Mouse (Mus musculus) CH12.LX (cell line): ENCODE measurements around the gene Mapk11. TPM values are rescaled to one million over a fixed set of nuclear protein-coding genes. Genes with fewer than 3 reads are reported as not detected.
A peak's percentile ranks its signal among the peaks of the same experiment; 100 is the strongest.

Experiments
- DNase-seq: peaks from one replicate; pipeline ENCODE4 v3.0.0-alpha.2; 2013; ENCODE audit errors: extremely low read depth
- H3K27ac ChIP-seq: 2 replicates; pipeline ENCODE4 v1.5.1; 2012; ENCODE audit warnings: low read depth, mild to moderate bottlenecking, control low read depth, moderate library complexity; ENCODE audit not compliant: insufficient read depth
- H3K27me3 ChIP-seq: replicated peaks from 2 replicates; pipeline ENCODE3; 2012; ENCODE audit warnings: inconsistent platforms
- H3K36me3 ChIP-seq, 2 experiments: replicated peaks in 1 of 2; 2 replicates each; pipeline versions ENCODE3 to v1.6.1; 2012; ENCODE audit warnings: inconsistent platforms in 1 of 2, low read length in 1 of 2, mild to moderate bottlenecking in 1 of 2, mixed read lengths in 1 of 2, moderate library complexity in 1 of 2; ENCODE audit not compliant: control insufficient read depth in 1 of 2, insufficient read depth in 1 of 2
- H3K4me1 ChIP-seq, 2 experiments: 2 replicates each; pipeline ENCODE4 v1.6.1; 2012; ENCODE audit warnings: inconsistent platforms in 1 of 2, moderate library complexity in 1 of 2; ENCODE audit not compliant: insufficient read depth in 2 of 2, control insufficient read depth in 1 of 2
- H3K4me2 ChIP-seq: 2 replicates; pipeline ENCODE4 v1.6.1; 2012; ENCODE audit warnings: low read depth, mild to moderate bottlenecking, control low read depth; ENCODE audit not compliant: poor library complexity, insufficient read depth, severe bottlenecking
- H3K4me3 ChIP-seq, 3 experiments: fragments of 150-350 bp in 1 of 3; sonication (generic) in 1 of 3; replicated peaks in 1 of 3; 2 replicates each; pipeline versions ENCODE3 to v1.5.1; 2011 to 2012; ENCODE audit warnings: low read depth in 2 of 3, low read length in 2 of 3, mild to moderate bottlenecking in 2 of 3, moderate library complexity in 2 of 3, control low read depth in 1 of 3, improper control_type of control experiment in 1 of 3, inconsistent platforms in 1 of 3, mixed read lengths in 1 of 3; ENCODE audit not compliant: poor library complexity in 1 of 3
- H3K79me2 ChIP-seq: replicated peaks from 2 replicates; pipeline ENCODE4 v1.6.1; 2012; ENCODE audit warnings: mild to moderate bottlenecking, moderate library complexity; ENCODE audit not compliant: control insufficient read depth, poor library complexity, insufficient read depth, severe bottlenecking; ENCODE audit errors: extremely low read depth
- H3K9ac ChIP-seq: 2 replicates; pipeline ENCODE4 v1.6.1; 2012; ENCODE audit warnings: low read depth, mild to moderate bottlenecking, control low read depth, moderate library complexity; ENCODE audit not compliant: insufficient read depth
- H3K9me3 ChIP-seq: replicated peaks from 2 replicates; pipeline ENCODE3; 2012; ENCODE audit warnings: low read length, inconsistent platforms, mixed read lengths
- CHD1 ChIP-seq: IDR thresholded peaks from 2 replicates; pipeline ENCODE4 v1.6.1; 2012; ENCODE audit warnings: low read depth, low read length, improper control_type of control experiment, inconsistent platforms
- CHD2 ChIP-seq: IDR thresholded peaks from 2 replicates; pipeline ENCODE4 v1.6.1; 2011; ENCODE audit warnings: low read length, improper control_type of control experiment
- CTCF ChIP-seq, 2 experiments: IDR thresholded peaks in 1 of 2; conservative IDR thresholded peaks in 1 of 2; 2 replicates each; pipeline ENCODE4 v1.5.1; 2011 to 2012; ENCODE audit warnings: low read depth in 2 of 2, low read length in 2 of 2, improper control_type of control experiment in 1 of 2, inconsistent platforms in 1 of 2, mild to moderate bottlenecking in 1 of 2, moderate library complexity in 1 of 2
- E2F4 ChIP-seq: IDR thresholded peaks from 2 replicates; pipeline ENCODE4 v1.6.1; 2011; ENCODE audit warnings: low read depth, low read length, improper control_type of control experiment; ENCODE audit not compliant: insufficient replicate concordance
- IRF4 ChIP-seq: IDR thresholded peaks from 2 replicates; pipeline ENCODE4 v1.6.1; 2014; ENCODE audit warnings: low read depth, mild to moderate bottlenecking, inconsistent platforms, low read length, improper control_type of control experiment
- JUN ChIP-seq: IDR thresholded peaks from 2 replicates; pipeline ENCODE4 v1.6.1; 2011; ENCODE audit warnings: low read depth, mild to moderate bottlenecking, low read length, improper control_type of control experiment, moderate library complexity; ENCODE audit not compliant: insufficient read depth
- MAFK ChIP-seq: IDR thresholded peaks from 2 replicates; pipeline ENCODE4 v1.6.1; 2011; ENCODE audit warnings: low read length, improper control_type of control experiment; ENCODE audit not compliant: insufficient replicate concordance
- MAX ChIP-seq: IDR thresholded peaks from 2 replicates; pipeline ENCODE4 v1.6.1; 2011; ENCODE audit warnings: low read length, improper control_type of control experiment
- MEF2A ChIP-seq: IDR thresholded peaks from 2 replicates; pipeline ENCODE4 v1.6.1; 2014; ENCODE audit warnings: low read depth, mild to moderate bottlenecking, inconsistent platforms, low read length, improper control_type of control experiment, borderline replicate concordance
- MXI1 ChIP-seq: IDR thresholded peaks from 2 replicates; pipeline ENCODE4 v1.6.1; 2011; ENCODE audit warnings: mild to moderate bottlenecking, low read depth, low read length, improper control_type of control experiment
- MYC ChIP-seq: IDR thresholded peaks from 2 replicates; pipeline ENCODE4 v1.6.1; 2011; ENCODE audit warnings: low read depth, mild to moderate bottlenecking, improper control_type of control experiment, low read length
- NELFE ChIP-seq: IDR thresholded peaks from 2 replicates; pipeline ENCODE4 v1.6.1; 2011; ENCODE audit warnings: low read depth, low read length, improper control_type of control experiment
- NRF1 ChIP-seq: IDR thresholded peaks from 2 replicates; pipeline ENCODE4 v1.6.1; 2014; ENCODE audit warnings: low read depth, mild to moderate bottlenecking, inconsistent platforms, low read length, improper control_type of control experiment, moderate library complexity
- PAX5 ChIP-seq: IDR thresholded peaks from 2 replicates; pipeline ENCODE4 v1.6.1; 2012; ENCODE audit warnings: low read length, inconsistent platforms, mixed read lengths
- POLR2A ChIP-seq: IDR thresholded peaks from 2 replicates; pipeline ENCODE4 v1.6.1; 2011; ENCODE audit warnings: low read depth, mild to moderate bottlenecking, improper control_type of control experiment, low read length
- POLR2AphosphoS2 ChIP-seq: IDR thresholded peaks from 2 replicates; pipeline ENCODE4 v1.6.1; 2011; ENCODE audit warnings: low read depth, low read length, improper control_type of control experiment
- SIN3A ChIP-seq: IDR thresholded peaks from 2 replicates; pipeline ENCODE4 v1.6.1; 2012; ENCODE audit warnings: low read length, improper control_type of control experiment, inconsistent platforms
- UBTF ChIP-seq: IDR thresholded peaks from 2 replicates; pipeline ENCODE4 v1.6.1; 2012; ENCODE audit warnings: low read depth, mild to moderate bottlenecking, inconsistent platforms, low read length, improper control_type of control experiment, moderate library complexity
- ZC3H11A ChIP-seq: IDR thresholded peaks from 2 replicates; pipeline ENCODE4 v1.6.1; 2012; ENCODE audit warnings: low read depth, mild to moderate bottlenecking, inconsistent platforms, low read length, improper control_type of control experiment
- dilution Hi-C: fragments of 300-500 bp; cut with MboI; formaldehyde crosslinking; loops from 2 replicates; pipeline ENCODE4 v1.14.3; 2020; ENCODE audit warnings: low sequenced_read_pairs; ENCODE audit not compliant: extremely low pct_unique_long_range_greater_than_20kb, extremely low pct_ligation_motif_present
- in situ Hi-C: fragments of 300-500 bp; cut with MboI; formaldehyde crosslinking; loops from 3 replicates; pipeline ENCODE4 v1.14.3; 2019; ENCODE audit warnings: low sequenced_read_pairs, low pct_ligation_motif_present, low pct_unique_long_range_greater_than_20kb, mixed read lengths
- polyA plus RNA-seq: library from polyadenylated mRNA; unstranded; fragments of >175 nt; gene quantifications from 2 replicates; pipeline ENCODE4 v1.2.1, GENCODE M21; 2012; ENCODE audit warnings: low read depth; ENCODE audit not compliant: insufficient read length
- total RNA-seq, 2 experiments: library from RNA; depleted of rRNA; stranded (reverse); fragments of 300-350 nt in 1 of 2; fragments of >200 nt in 1 of 2; gene quantifications; 2 replicates each; pipeline ENCODE4 v1.2.3; 2012 to 2014

The Mapk11 gene
- total and polyA plus RNA-seq, 3 experiments = 3.9 to 11.4 (median 5.3) TPM

DNA sequence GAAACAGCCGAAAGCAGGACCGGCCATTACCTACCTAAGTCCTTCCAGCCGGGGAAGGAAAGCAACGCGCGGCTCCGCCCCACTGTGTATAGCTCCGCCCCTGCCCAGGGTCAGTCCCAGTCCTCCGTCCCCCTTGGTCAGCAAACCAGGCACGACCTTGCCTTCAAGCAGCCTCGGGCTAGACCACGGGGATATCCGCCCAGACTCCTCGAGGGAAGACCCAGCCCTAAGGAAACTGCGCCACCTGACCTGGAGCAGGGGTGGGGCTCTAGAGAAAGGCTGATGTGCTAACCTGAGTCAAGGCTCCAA is 24.4 kb upstream of the Mapk11 start:
- dilution Hi-C loops (no loop called here), in situ Hi-C loops (loop anchor here (5.0 kb wide), 1 partner anchor 33 kb away; no protein-coding TSS in a partner anchor)
- Histone ChIP-seq H3K27ac (no peak overlapping the region), H3K9me3 (no peaks in the 10 kb centered on the region), H3K79me2 (no peaks in the 10 kb centered on the region), H3K36me3 (peaks cover 2 to 4% of the 10 kb centered on the region in 2 experiments), H3K4me1 (peaks cover 29 to 74% of the 10 kb centered on the region in 2 experiments), H3K9ac (no peak overlapping the region), H3K4me2 (peak overlapping the region; percentile 64), H3K4me3 (peak overlapping the region; percentile 51 to 69 (median 54)), H3K27me3 (peaks cover 1% of the 10 kb centered on the region)
- TF ChIP-seq E2F4 (no peak), POLR2A (peak; percentile 51; the same call in 1 of the 2 replicates), MXI1 (no peak), MEF2A (no peak), MAFK (no peak)
- no peak for DNase-seq

DNA sequence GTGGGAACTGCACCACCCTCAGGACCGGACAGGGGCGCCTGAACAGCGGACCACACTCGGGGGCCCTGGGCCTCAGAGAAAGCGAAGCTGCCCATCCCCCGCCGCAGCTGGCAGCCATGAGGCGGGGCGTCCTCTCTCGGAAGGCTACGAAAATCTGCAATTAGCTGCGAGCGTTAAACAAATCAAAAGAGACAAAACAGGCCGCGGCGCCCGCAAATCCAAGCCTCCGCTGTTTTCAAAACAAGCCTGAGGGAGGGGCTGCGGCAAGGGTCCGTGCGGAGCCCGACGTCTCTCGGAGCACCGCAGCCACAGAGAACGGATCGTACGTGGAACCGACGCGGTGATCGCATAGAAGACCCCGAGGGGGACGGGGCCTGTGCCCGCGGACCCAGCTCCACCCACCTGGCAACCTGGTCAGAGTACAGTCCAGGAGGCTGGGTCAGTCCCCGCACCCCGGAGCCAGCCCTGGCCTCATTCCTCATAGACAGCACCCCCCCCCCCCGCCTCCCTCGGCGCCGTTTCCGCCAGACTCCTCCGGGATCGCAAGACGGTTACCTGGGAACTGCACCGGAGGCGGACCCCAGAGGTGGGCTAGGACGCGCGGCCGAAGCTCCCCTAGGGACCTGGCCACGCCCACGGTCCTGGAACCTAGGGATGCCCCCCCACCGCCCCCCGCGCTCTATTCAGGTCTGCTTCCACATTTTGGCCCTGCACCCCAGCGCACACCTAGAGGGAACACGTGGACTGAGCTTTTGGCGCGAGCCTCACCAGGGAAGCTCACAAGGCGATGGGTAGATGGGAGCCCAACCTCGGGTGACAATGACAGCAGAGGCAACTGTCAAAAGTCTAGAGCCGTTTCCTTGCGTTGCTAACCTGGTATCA is 23.8 kb upstream of the Mapk11 start:
- peak overlapping the region; percentile 64 for H3K4me2 ChIP-seq
- H3K27ac ChIP-seq = no peak overlapping the region
- dilution Hi-C loops (no loop called here), in situ Hi-C loops (loop anchor here (5.0 kb wide), 1 partner anchor 34 kb away; no protein-coding TSS in a partner anchor)
- peaks cover 1% of the 10 kb centered on the region for H3K27me3 ChIP-seq
- TF ChIP-seq ZC3H11A (no peak), PAX5 (no peak), UBTF (no peak), SIN3A (peak; percentile 50), NRF1 (peak; percentile 11; the same call in 1 of the 2 replicates), MYC (peak; percentile 37; the same call in 1 of the 2 replicates), CHD2 (peak; percentile 66; the same call in 1 of the 2 replicates), NELFE (no peak; the same call in 1 of the 2 replicates), CTCF (conservative IDR thresholded peaks at IDR 0.05 in 1 of 2, IDR thresholded peaks at IDR 0.05 in 1 of 2; ENCODE audit: low read depth in 2 of 2, low read length in 2 of 2) (peak in 1 of 2 experiments; percentile 9; a peak in 1 of 4 replicates), IRF4 (0 out of 2 replicates have a peak, but pooled peaks have one; percentile 18), E2F4 (no peak), JUN (no peak), CHD1 (no peak), POLR2AphosphoS2 (no peak), MXI1 (peak; percentile 89), MAX (peak; percentile 63)
- peak overlapping the region; percentile 46 for H3K9ac ChIP-seq
- no peak for DNase-seq
- H3K4me1 ChIP-seq = peaks cover 26 to 68% of the 10 kb centered on the region in 2 experiments
- H3K79me2 ChIP-seq = no peaks in the 10 kb centered on the region
- no peaks in the 10 kb centered on the region for H3K9me3 ChIP-seq
- H3K36me3 ChIP-seq = peaks cover 2 to 4% of the 10 kb centered on the region in 2 experiments
- peak overlapping the region; percentile 51 to 69 (median 54) for H3K4me3 ChIP-seq
